Mouse (Mus musculus) fat pad, adult 2 months (tissue): Measurements from ENCODE around the gene Mfrp.

Experiments used
- DNase-seq: peaks from one replicate; pipeline ENCODE4 v3.0.0-alpha.2; 2011; ENCODE audit warnings: low read depth, low spot score; ENCODE audit errors: extremely low read depth

Gene Mfrp

GRCm38 (mm10) chr9:44127351-44127801, 25.8 kb downstream of the Mfrp start:
- DNase-seq = no peak

DNA sequence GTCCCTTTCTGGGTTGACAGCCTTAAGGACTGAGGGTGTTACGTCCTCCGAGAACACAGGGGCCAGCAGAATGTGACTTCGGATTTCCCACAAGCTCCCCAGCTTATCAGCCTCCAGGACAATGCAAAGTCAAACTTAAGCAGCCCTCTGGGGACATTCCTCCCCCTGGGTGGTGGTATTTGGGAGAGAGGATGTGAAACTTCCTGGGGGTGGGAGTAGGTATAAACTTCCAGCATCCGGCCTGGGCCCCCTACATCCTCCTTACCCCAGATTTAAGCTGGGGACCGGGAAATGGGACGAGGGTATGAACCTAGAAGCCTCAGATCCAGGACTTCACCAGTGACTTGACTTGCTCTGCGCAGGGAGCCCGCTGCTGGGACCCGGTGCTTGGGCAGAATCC, 28.1 kb downstream of the Mfrp start:
- DNase-seq = no peak

DNA sequence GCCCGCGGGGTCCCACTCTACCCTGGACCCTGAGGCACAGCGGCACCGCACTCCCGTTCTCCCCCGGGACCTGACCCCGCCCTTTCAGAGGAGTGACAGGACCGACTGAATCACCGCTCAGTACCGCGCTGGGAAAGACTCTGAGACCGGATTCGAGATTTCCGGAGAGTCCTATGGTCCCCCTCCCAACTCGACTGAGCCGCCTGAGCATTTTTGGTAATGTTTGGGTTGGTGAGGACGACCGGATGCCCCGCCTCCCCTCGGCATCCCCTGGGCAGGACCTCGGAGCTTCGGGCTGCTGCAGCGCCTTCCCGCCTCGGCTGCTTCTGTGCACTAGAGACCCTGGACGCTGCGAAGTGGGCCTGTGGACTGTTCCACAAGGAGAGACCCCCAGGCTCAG, 28.5 kb downstream of the Mfrp start:
- DNase-seq = no peak

GRCm38 (mm10) chr9:44130581-44131275, 29.2 kb downstream of the Mfrp start:
- no peak for DNase-seq

- DNase-seq = no peak
These were observed 29.7 kb downstream of the Mfrp start for GRCm38 (mm10) chr9:44131276-44131590.

DNA sequence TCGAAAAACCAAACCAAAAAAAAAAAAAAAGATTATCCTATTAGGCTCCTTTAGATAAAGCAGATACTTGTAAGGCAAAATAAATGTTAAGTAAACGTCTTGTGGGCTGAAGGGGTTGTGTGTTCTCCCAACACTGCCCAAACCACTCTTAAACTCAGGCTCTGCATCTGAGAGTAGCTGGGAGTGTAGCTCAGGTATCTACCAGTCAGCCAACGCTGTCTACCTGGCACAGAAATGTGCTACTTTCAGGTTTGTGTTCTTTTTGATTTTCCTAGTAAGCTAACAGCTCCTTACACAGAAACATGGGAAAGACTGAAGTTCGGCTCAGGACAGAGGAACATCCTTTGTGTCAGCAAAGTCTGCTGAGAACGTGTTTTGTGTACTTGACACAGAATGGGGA, 30.7 kb downstream of the Mfrp start:
- no peak for DNase-seq

GRCm38 (mm10) chr9:44133287-44133686, 31.8 kb downstream of the Mfrp start:
- DNase-seq = no peak

- DNase-seq = no peak
These were observed 32.7 kb downstream of the Mfrp start, which contains the start of gene Mcam for GRCm38 (mm10) chr9:44134101-44134850. TSS of gene Mcam (plus strand) at chr9:44134469.

GRCm38 (mm10) chr9:44134851-44135730, 33.6 kb downstream of the Mfrp start:
- DNase-seq = no peak

DNA sequence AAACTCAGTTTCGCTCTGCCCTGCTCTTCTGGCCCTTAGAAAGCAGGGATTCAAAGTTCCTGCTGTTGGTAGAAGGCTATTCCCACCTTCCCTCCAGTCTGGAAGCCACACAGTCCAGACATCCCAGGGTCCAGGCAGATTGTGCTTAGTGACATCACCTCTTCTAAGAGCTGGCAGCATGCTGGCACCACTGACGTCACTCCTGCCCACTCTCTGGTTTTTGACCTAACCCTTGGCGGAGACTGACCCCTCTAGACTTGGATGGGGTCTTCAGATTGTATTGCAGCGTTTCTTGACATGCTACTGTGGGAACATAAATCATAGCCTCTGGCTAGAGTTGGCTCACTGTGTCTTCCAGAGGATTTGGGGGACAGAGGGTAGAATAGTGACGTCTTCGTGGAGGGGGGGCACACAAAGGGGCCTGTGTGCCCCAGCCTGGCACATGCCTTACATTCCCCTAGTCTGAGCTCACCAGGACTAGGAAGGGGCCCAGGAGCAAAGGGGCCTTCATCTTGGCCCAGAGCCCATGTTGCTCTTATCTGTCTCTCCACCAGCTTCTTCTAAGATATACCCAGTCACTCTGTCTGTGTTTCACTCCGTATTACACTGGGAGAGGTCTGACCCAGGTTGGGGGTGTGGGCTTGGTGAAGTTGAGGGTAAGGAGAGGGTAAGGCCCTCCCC, 34.3 kb downstream of the Mfrp start:
- DNase-seq = no peak

GRCm38 (mm10) chr9:44137846-44138245, 36.3 kb downstream of the Mfrp start:
- no peak for DNase-seq

DNA sequence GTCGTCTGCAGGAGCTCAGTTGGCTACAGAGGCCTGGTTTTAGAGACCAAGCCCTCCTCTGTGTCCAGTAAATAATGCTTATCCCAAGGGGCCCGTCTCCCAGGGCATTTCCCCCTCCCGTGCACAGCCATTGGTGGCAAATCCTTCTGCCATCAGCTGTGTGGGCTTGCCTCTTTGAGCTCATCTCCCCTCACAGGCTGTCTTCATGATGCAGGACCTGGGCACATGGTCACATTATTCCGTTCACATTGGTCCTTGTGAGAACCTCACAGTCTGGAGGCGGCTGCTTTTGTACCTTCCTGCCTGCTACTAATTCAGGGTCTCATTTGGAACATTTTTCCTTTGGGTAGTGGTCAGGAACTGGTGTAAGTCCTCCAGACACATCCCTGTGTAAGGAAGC, 40.4 kb downstream of the Mfrp start:
- DNase-seq = no peak

- no peak for DNase-seq
These were observed 41.9 kb downstream of the Mfrp start for GRCm38 (mm10) chr9:44143421-44143820.

DNA sequence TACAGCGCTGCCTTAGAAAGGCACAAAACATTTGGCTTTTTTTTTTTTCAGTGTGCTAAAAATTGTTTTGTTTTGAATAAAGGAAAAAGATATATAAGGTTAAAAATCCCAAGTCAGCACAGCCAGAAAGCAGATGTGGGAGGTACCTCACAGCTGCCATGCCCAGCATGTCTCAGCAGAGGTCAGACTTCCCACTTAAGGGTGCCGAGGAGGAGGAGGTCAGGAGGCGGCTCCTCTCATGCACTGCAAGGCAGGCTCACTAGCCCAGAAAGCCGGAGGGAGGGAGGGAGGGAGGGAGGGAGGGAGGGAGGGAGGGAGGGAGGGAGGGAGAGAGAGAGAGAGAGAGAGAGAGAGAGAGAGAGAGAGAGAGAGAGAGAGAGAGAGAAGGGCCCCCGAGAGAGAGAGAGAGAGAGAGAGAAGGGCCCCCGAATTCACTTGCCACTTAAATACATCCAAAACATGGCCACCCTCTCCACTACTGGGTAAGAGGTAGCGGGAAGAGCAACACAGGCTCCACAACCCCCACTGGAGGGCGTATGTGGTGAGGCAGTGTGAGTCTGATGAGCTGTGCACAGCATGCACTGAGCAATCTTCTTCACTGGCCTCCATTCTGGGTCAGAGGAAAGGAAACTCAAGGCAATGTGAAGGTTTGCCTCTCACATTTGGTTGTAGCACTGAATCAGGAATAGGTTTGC, 42.6 kb downstream of the Mfrp start:
- no peak for DNase-seq

- no peak for DNase-seq
These were observed 43.2 kb downstream of the Mfrp start for GRCm38 (mm10) chr9:44144718-44145060.

DNA sequence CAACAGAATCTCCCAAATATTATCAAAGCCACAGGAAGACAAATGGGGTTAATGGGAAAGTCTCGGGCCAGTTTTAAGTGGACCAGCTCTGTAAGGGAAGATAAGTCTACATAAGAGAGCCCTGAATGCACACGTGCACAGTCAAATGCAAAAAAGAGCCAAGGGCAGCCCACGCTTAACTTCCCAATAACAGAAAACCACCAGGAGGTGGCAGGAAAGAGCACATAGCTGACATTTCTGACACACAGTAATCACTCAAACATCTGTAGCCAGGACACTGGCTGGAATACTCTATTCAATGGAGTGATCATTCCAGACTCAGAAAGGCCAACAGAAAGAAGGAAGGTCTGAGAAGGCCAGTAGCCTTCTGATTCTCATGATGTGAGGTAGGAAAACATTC, 45.8 kb downstream of the Mfrp start:
- DNase-seq = no peak
